11 mouse cellular contexts compared by ENCODE assay signal in the genomic region with DNA sequence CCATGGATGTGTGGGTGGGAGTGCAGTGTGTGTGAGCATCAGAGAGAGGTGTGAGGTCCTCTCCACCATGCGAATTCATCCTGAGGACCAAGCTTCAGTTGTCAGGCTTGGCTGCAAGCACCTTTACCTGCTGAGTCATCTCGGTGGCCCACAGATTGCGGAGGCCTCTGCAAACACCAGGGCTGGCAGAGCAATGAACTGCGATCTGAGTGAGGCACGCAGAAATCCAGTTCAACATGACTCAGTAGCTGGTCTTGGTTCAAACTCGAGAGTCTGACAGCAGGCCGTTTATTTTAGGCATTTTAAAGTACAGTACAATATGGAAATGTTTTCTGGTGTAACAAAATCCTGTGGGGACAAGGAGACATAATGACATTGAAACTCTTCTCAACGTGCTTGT. TPM values are rescaled to one million over a fixed set of nuclear protein-coding genes. Genes with fewer than 3 reads are reported as not detected.
DNase-seq lines count a peak whose midpoint lies in the region.
"Had no signal": no experiment of that assay in that cellular context is flagged by ENCODE, and none has a peak within 500 bp of the region (broad histone marks: within the 10 kb centered on the region; RNA-seq: fewer than 3 reads in every experiment).

No protein-coding gene starts in this region.

- intact Hi-C loops in left cerebral cortex, postnatal 25 days (cut with DNase I) = loop anchor here (2.0 kb wide), 1 partner anchor 61 kb away; no protein-coding TSS in a partner anchor

- DNase-seq in urinary bladder, postnatal 36 days (ENCODE audit: low spot score in 2 of 2) = peak; percentile 33 to 42
- DNase-seq in urinary bladder, postnatal 25 days (ENCODE audit: low spot score) = no peak
- DNase-seq in frontal cortex, postnatal 36 days (ENCODE audit: low spot score in 2 of 2) = peak; percentile 76 to 79
- DNase-seq in left cerebral cortex, postnatal 25 days (ENCODE audit: low spot score in 2 of 2) = peak; percentile 50 to 92
- DNase-seq in kidney, adult 18-20 months = no peak
- no peak for DNase-seq in gastrocnemius, adult 18-20 months (ENCODE audit: low spot score)
- DNase-seq in spleen, postnatal 10 days (ENCODE audit: low spot score in 2 of 2) = no peak
- DNase-seq: embryo, embryonic 11 days; kidney, adult 8-10 months; lung, adult 18-20 months; thymus, postnatal 25 days had no signal

RNA-seq across cellular contexts. Expression of a gene that starts 6.0 kb away (rescaled TPM):
- 10 to 100 TPM; 26.4 to 27.9 TPM for total RNA-seq in left cerebral cortex, postnatal 25 days (2021)
- 10 to 100 TPM; 16.8 to 20.2 TPM for total RNA-seq in gastrocnemius, adult 18-20 months (2021)

RNA-seq across cellular contexts. Expression of a gene that starts 6.0 kb away (rescaled TPM):
- total RNA-seq in left cerebral cortex, postnatal 25 days (2021) = 1 to 10 TPM; 1.6 to 3.0 TPM
- under 1 TPM; 0.43 to 0.64 TPM for total RNA-seq in gastrocnemius, adult 18-20 months (2021)

RNA-seq across cellular contexts. Expression of a gene that starts 24.4 kb away (rescaled TPM):
- total RNA-seq in left cerebral cortex, postnatal 25 days (2021) = 10 to 100 TPM; 59.2 to 63.0 TPM
- 10 to 100 TPM; 46.9 to 48.4 TPM for total RNA-seq in gastrocnemius, adult 18-20 months (2021)

RNA-seq across cellular contexts. Expression of a gene that starts 24.9 kb away (rescaled TPM):
- total RNA-seq in left cerebral cortex, postnatal 25 days (2021) = 1 to 10 TPM; 1.5 to 2.6 TPM
- total RNA-seq in gastrocnemius, adult 18-20 months (2021) = under 1 TPM; 0.17 to 0.34 TPM

RNA-seq across cellular contexts. Expression of a gene that starts 30.9 kb away (rescaled TPM):
- 1 to 10 TPM in 1 of 2 experiments, not detected in 1; 1.3 TPM for total RNA-seq in left cerebral cortex, postnatal 25 days (2021)
- total RNA-seq in gastrocnemius, adult 18-20 months (2021) = not detected

Comparison
In these comparisons a context has a peak if more than half of its experiments do, and no peak if none do; other contexts are left out.
1. DNase-seq: peak in urinary bladder, postnatal 36 days (2 of 2), frontal cortex, postnatal 36 days (2 of 2) and left cerebral cortex, postnatal 25 days (2 of 2); none in urinary bladder, postnatal 25 days (single experiment), kidney, adult 18-20 months (single experiment), gastrocnemius, adult 18-20 months (single experiment) and spleen, postnatal 10 days (0 of 2).